26 mouse cellular contexts compared by ENCODE assay signal in the genomic region with DNA sequence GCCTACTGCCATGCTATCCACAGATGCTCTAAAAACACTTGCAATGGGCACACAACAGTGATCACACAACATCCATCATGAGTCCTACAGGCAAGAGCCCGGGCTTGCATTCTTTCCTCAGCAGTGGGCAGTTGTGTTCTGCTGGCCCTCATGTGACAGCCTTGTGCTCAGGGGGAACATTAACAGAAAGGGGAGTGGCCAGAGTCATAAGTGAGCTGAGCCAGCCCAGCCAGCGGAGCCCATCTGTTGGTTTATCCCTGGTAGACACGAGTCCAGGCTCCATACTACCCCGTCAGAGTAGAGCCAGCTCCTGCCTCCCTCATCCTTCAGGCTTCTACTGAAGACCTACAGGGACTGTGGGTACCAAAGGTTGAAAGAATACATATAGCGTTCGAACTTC. TPM values are rescaled to one million over a fixed set of nuclear protein-coding genes. Genes with fewer than 3 reads are reported as not detected.
DNase-seq lines count a peak whose midpoint lies in the region; ATAC-seq lines count a peak whose summit lies in the region.
"Had no signal": no experiment of that assay in that cellular context is flagged by ENCODE, and none has a peak within 500 bp of the region (broad histone marks: within the 10 kb centered on the region; RNA-seq: fewer than 3 reads in every experiment).

No protein-coding gene starts in this region.

- peaks cover 56% of the 10 kb centered on the region for H3K4me1 ChIP-seq in liver, embryonic 13.5 days (replicated peaks)
- H3K4me1 ChIP-seq: embryonic facial prominence, embryonic 12.5 days had no signal

- ATAC-seq in liver, embryonic 13.5 days (ENCODE audit: low read depth) = 0 out of 2 replicates have a peak, but pooled peaks have one; percentile 10
- ATAC-seq: forebrain, embryonic 13.5 days had no signal

- DNase-seq in kidney, adult 9 months = peak; percentile 91
- DNase-seq in kidney, postnatal 25 days = peak; percentile 84 to 92
- no peak for DNase-seq in liver, embryonic 13.5 days
- no peak for DNase-seq in embryo, embryonic 10.5 days (ENCODE audit: low spot score)
- no peak for DNase-seq in layer of hippocampus, postnatal 36 days
- DNase-seq in cerebellum, postnatal 14 days = no peak
- DNase-seq in layer of hippocampus, adult 8-10 months (ENCODE audit: low spot score in 2 of 2) = no peak
- DNase-seq: adrenal gland, postnatal 10 days; cerebellum, adult 9-10 months; gastrocnemius, postnatal 14 days; left cerebral cortex, postnatal 4 days; lung, adult 18-20 months; lung, postnatal 14 days; midbrain, embryonic 14.5 days; spleen, adult 18-20 months; thymus, postnatal 4 days had no signal

- peaks cover 27% of the 10 kb centered on the region for H3K27me3 ChIP-seq in liver, embryonic 13.5 days
- H3K27me3 ChIP-seq: megakaryocyte, embryonic 14.5 days had no signal

- peak overlapping the region; percentile 18; the same call in 1 of the 2 replicates for H3K4me3 ChIP-seq in liver, embryonic 13.5 days (replicated peaks)
- H3K4me3 ChIP-seq: embryonic facial prominence, embryonic 12.5 days; forebrain, embryonic 13.5 days; left cerebral cortex, adult 2 months; megakaryocyte, embryonic 14.5 days; neural tube, embryonic 13.5 days had no signal

- peak overlapping the region; percentile 39 for H3K4me2 ChIP-seq in liver, embryonic 13.5 days
- H3K4me2 ChIP-seq: embryonic facial prominence, embryonic 12.5 days; forebrain, embryonic 13.5 days; neural tube, embryonic 13.5 days had no signal

- H3K9ac ChIP-seq in liver, embryonic 13.5 days = peak overlapping the region; percentile 57; the same call in 1 of the 2 replicates
- H3K9ac ChIP-seq: embryonic facial prominence, embryonic 12.5 days; forebrain, embryonic 13.5 days; neural tube, embryonic 13.5 days had no signal

- peak overlapping the region; percentile 77 for H3K27ac ChIP-seq in liver, embryonic 13.5 days
- H3K27ac ChIP-seq: embryonic facial prominence, embryonic 12.5 days; forebrain, embryonic 13.5 days; left cerebral cortex, adult 2 months; neural tube, embryonic 13.5 days had no signal

- no peaks in the 10 kb centered on the region for H3K36me3 ChIP-seq in liver, embryonic 13.5 days
- H3K36me3 ChIP-seq: embryonic facial prominence, embryonic 12.5 days; neural tube, embryonic 13.5 days had no signal

- no peaks in the 10 kb centered on the region for H3K9me3 ChIP-seq in liver, embryonic 13.5 days (replicated peaks)
- H3K9me3 ChIP-seq: embryonic facial prominence, embryonic 12.5 days; forebrain, embryonic 13.5 days; megakaryocyte, embryonic 14.5 days; neural tube, embryonic 13.5 days had no signal

- WGBS in liver, embryonic 13.5 days (ENCODE audit: insufficient replicate concordance) = 71% methylated on average over 6 of the region's 6 CpGs

RNA-seq across cellular contexts. Expression of gene Sigirr, which starts 6.4 kb away (rescaled TPM):
- polyA plus RNA-seq in liver, embryonic 13.5 days (2015; fragmentation: Nextera tagmentation; extraction: Ambion mirVana) = 16.5 and 16.9 TPM in 2 replicates
- 1 to 10 TPM; 1.7 to 2.4 TPM for total RNA-seq in layer of hippocampus, postnatal 36 days (2021)
- 1 to 10 TPM; 2.6 to 3.1 (median 2.9) TPM for total RNA-seq in layer of hippocampus, adult 8-10 months (2022)

RNA-seq across cellular contexts. Expression of gene Pkp3, which starts 15.9 kb away (rescaled TPM):
- polyA plus RNA-seq in liver, embryonic 13.5 days (2015; fragmentation: Nextera tagmentation; extraction: Ambion mirVana) = 0.70 and 0.71 TPM in 2 replicates
- not detected for total RNA-seq in layer of hippocampus, postnatal 36 days (2021)
- not detected for total RNA-seq in layer of hippocampus, adult 8-10 months (2022)
- total RNA-seq: gastrocnemius, postnatal 14 days; left cerebral cortex, adult 2 months; left cerebral cortex, postnatal 4 days had no signal
- polyA plus RNA-seq: forebrain, embryonic 13.5 days; midbrain, embryonic 14.5 days had no signal

RNA-seq across cellular contexts. Expression of gene Ano9, which starts 23.7 kb away (rescaled TPM):
- polyA plus RNA-seq in liver, embryonic 13.5 days (2015; fragmentation: Nextera tagmentation; extraction: Ambion mirVana) = 0.12 and 0.20 TPM in 2 replicates
- not detected for total RNA-seq in layer of hippocampus, postnatal 36 days (2021)
- total RNA-seq in layer of hippocampus, adult 8-10 months (2022) = not detected
- total RNA-seq: gastrocnemius, postnatal 14 days; hematopoietic stem cell, adult 5-6 weeks; left cerebral cortex, adult 2 months; left cerebral cortex, postnatal 4 days had no signal
- polyA plus RNA-seq: C2C12; cortical plate, adult 2 months; erythroblast, embryonic 14.5 days; forebrain, embryonic 13.5 days had no signal

RNA-seq across cellular contexts. Expression of gene Ptdss2, which starts 28.2 kb away (rescaled TPM):
- 138 and 147 TPM in 2 replicates for polyA plus RNA-seq in liver, embryonic 13.5 days (2015; fragmentation: Nextera tagmentation; extraction: Ambion mirVana)
- total RNA-seq in layer of hippocampus, postnatal 36 days (2021) = 10 to 100 TPM; 48.5 to 64.9 TPM
- 10 to 100 TPM; 39.5 to 57.5 (median 54.0) TPM for total RNA-seq in layer of hippocampus, adult 8-10 months (2022)

RNA-seq across cellular contexts. Expression of gene B4galnt4, which starts 33.0 kb away (rescaled TPM):
- 0.75 and 0.81 TPM in 2 replicates for polyA plus RNA-seq in liver, embryonic 13.5 days (2015; fragmentation: Nextera tagmentation; extraction: Ambion mirVana)
- 10 to 100 TPM; 92.2 to 92.3 TPM for total RNA-seq in layer of hippocampus, postnatal 36 days (2021)
- total RNA-seq in layer of hippocampus, adult 8-10 months (2022) = 10 to 100 TPM; 72.5 to 87.3 (median 78.8) TPM
- total RNA-seq: heart, adult 8-10 months had no signal

Comparison
In these comparisons a context has a peak if more than half of its experiments do, and no peak if none do; other contexts are left out.
1. DNase-seq: peak in kidney, adult 9 months (single experiment) and kidney, postnatal 25 days (2 of 2); none in liver, embryonic 13.5 days (single experiment), embryo, embryonic 10.5 days (single experiment), layer of hippocampus, postnatal 36 days (0 of 2), cerebellum, postnatal 14 days (0 of 2) and layer of hippocampus, adult 8-10 months (0 of 2).